Mouse (Mus musculus): ENCODE data around the gene Oas1c. TPM values are rescaled to one million over a fixed set of nuclear protein-coding genes. Genes with fewer than 3 reads are reported as not detected.

Gene Oas1c
- 0.31 and 0.41 TPM in 2 replicates for polyA plus RNA-seq (2015; fragmentation: Nextera tagmentation; extraction: Ambion mirVana)

GRCm38 (mm10) chr5:120811951-120812819, at the start of gene Oas1c:
TSS of gene Oas1c (minus strand) at chr5:120812514.
- Histone ChIP-seq H3K4me3 (peak within 1 kb of the TSS; percentile 26), H3K36me3 (replicated peaks) (no peaks in the 10 kb centered on the region), H3K9me3 (no peaks in the 10 kb centered on the region), H3K4me2 (peak within 1 kb of the TSS; percentile 54), H3K27me3 (replicated peaks) (no peaks in the 10 kb centered on the region), H3K9ac (peak within 1 kb of the TSS; percentile 41), H3K4me1 (peaks cover 13% of the 10 kb centered on the region), H3K27ac (peak within 1 kb of the TSS; percentile 80)
- 9% methylated on average over 18 of the region's 18 CpGs for WGBS
- ATAC-seq (replicated peaks) = peak; percentile 86

GRCm38 (mm10) chr5:120861121-120861520, 48.8 kb upstream of the Oas1c start, which contains the start of gene Oas1h:
TSS of gene Oas1h (plus strand) at chr5:120861421.
- no peak within 1 kb of the TSS for H3K9ac ChIP-seq
- H3K4me2 ChIP-seq = no peak within 1 kb of the TSS
- no peak within 1 kb of the TSS for H3K4me3 ChIP-seq
- no peak for ATAC-seq (replicated peaks)
- H3K27me3 ChIP-seq (replicated peaks) = no peaks in the 10 kb centered on the region
- no peak within 1 kb of the TSS for H3K27ac ChIP-seq
- 49% methylated on average over 4 of the region's 4 CpGs for WGBS
- H3K36me3 ChIP-seq (replicated peaks) = no peaks in the 10 kb centered on the region
- no peaks in the 10 kb centered on the region for H3K4me1 ChIP-seq
- H3K9me3 ChIP-seq = no peaks in the 10 kb centered on the region

GRCm38 (mm10) chr5:120859241-120859640, 46.9 kb upstream of the Oas1c start:
- Histone ChIP-seq H3K9me3 (peaks cover 6% of the 10 kb centered on the region), H3K36me3 (replicated peaks) (no peaks in the 10 kb centered on the region), H3K27me3 (replicated peaks) (no peaks in the 10 kb centered on the region), H3K4me2 (no peak overlapping the region), H3K4me1 (no peaks in the 10 kb centered on the region), H3K27ac (no peak overlapping the region), H3K4me3 (no peak overlapping the region), H3K9ac (no peak overlapping the region)
- 88% methylated on average over 2 of the region's 2 CpGs for WGBS
- ATAC-seq (replicated peaks) = no peak

- WGBS = 62% methylated on average over 3 of the region's 3 CpGs
- H3K4me2 ChIP-seq = no peak overlapping the region
- no peak for ATAC-seq (replicated peaks)
Observed at GRCm38 (mm10) chr5:120849601-120850136, 37.4 kb upstream of the Oas1c start.

GRCm38 (mm10) chr5:120847067-120847466, 34.8 kb upstream of the Oas1c start, which contains the start of gene Oas1f:
TSS of gene Oas1f (plus strand) at chr5:120847367.
- Histone ChIP-seq H3K9me3 (no peaks in the 10 kb centered on the region), H3K4me1 (no peaks in the 10 kb centered on the region), H3K9ac (no peak within 1 kb of the TSS), H3K27me3 (replicated peaks) (no peaks in the 10 kb centered on the region), H3K27ac (no peak within 1 kb of the TSS), H3K4me3 (no peak within 1 kb of the TSS), H3K4me2 (no peak within 1 kb of the TSS), H3K36me3 (replicated peaks) (no peaks in the 10 kb centered on the region)
- WGBS = 80% methylated on average over 4 of the region's 4 CpGs
- no peak for ATAC-seq (replicated peaks)

More at GRCm38 (mm10) chr5:120849601-120850136, 37.4 kb upstream of the Oas1c start:
- Histone ChIP-seq H3K27me3 (replicated peaks) (no peaks in the 10 kb centered on the region), H3K27ac (no peak overlapping the region), H3K9ac (no peak overlapping the region), H3K36me3 (replicated peaks) (no peaks in the 10 kb centered on the region), H3K4me3 (no peak overlapping the region), H3K9me3 (peaks cover 9% of the 10 kb centered on the region), H3K4me1 (no peaks in the 10 kb centered on the region)

GRCm38 (mm10) chr5:120844713-120845112, 32.4 kb upstream of the Oas1c start:
- Histone ChIP-seq H3K9me3 (no peaks in the 10 kb centered on the region), H3K4me2 (no peak overlapping the region), H3K36me3 (replicated peaks) (no peaks in the 10 kb centered on the region), H3K27me3 (replicated peaks) (no peaks in the 10 kb centered on the region), H3K9ac (no peak overlapping the region), H3K4me1 (no peaks in the 10 kb centered on the region), H3K27ac (no peak overlapping the region), H3K4me3 (no peak overlapping the region)
- 75% methylated on average over 3 of the region's 3 CpGs for WGBS
- no peak for ATAC-seq (replicated peaks)

GRCm38 (mm10) chr5:120836731-120837585, 24.6 kb upstream of the Oas1c start:
- Histone ChIP-seq H3K27ac (no peak overlapping the region), H3K4me3 (no peak overlapping the region), H3K9ac (no peak overlapping the region), H3K4me1 (peaks cover 9% of the 10 kb centered on the region; the same call in 1 of the 2 replicates), H3K27me3 (replicated peaks) (no peaks in the 10 kb centered on the region), H3K4me2 (no peak overlapping the region), H3K36me3 (replicated peaks) (no peaks in the 10 kb centered on the region), H3K9me3 (no peaks in the 10 kb centered on the region)
- WGBS = 9% methylated on average over 8 of the region's 8 CpGs
- ATAC-seq (replicated peaks) = no peak

- WGBS = 9% methylated on average over 17 of the region's 17 CpGs
- Histone ChIP-seq H3K27ac (no peak overlapping the region), H3K9me3 (no peaks in the 10 kb centered on the region), H3K4me1 (peaks cover 9% of the 10 kb centered on the region; the same call in 1 of the 2 replicates), H3K27me3 (replicated peaks) (no peaks in the 10 kb centered on the region), H3K36me3 (replicated peaks) (no peaks in the 10 kb centered on the region), H3K4me2 (peak overlapping the region; percentile 32), H3K9ac (no peak overlapping the region), H3K4me3 (no peak overlapping the region)
- no peak for ATAC-seq (replicated peaks)
Observed at GRCm38 (mm10) chr5:120833335-120834280, 21.3 kb upstream of the Oas1c start.

- H3K4me3 ChIP-seq = no peak overlapping the region
- no peaks in the 10 kb centered on the region for H3K36me3 ChIP-seq (replicated peaks)
- no peak for ATAC-seq (replicated peaks)
- no peaks in the 10 kb centered on the region for H3K27me3 ChIP-seq (replicated peaks)
- H3K9me3 ChIP-seq = no peaks in the 10 kb centered on the region
- no peak overlapping the region for H3K9ac ChIP-seq
- no peak overlapping the region for H3K27ac ChIP-seq
- no peak overlapping the region for H3K4me2 ChIP-seq
- peaks cover 9% of the 10 kb centered on the region; the same call in 1 of the 2 replicates for H3K4me1 ChIP-seq
- 83% methylated on average over 4 of the region's 4 CpGs for WGBS
Observed at GRCm38 (mm10) chr5:120831031-120831430, 18.7 kb upstream of the Oas1c start.

- Histone ChIP-seq H3K4me2 (no peak overlapping the region), H3K9ac (no peak overlapping the region), H3K27me3 (replicated peaks) (no peaks in the 10 kb centered on the region), H3K4me1 (no peaks in the 10 kb centered on the region), H3K9me3 (no peaks in the 10 kb centered on the region), H3K36me3 (replicated peaks) (no peaks in the 10 kb centered on the region), H3K4me3 (no peak overlapping the region), H3K27ac (no peak overlapping the region)
- ATAC-seq (replicated peaks) = no peak
Observed at GRCm38 (mm10) chr5:120818999-120819398, 6.7 kb upstream of the Oas1c start.

GRCm38 (mm10) chr5:120815949-120816348, 3.6 kb upstream of the Oas1c start:
- no peak overlapping the region for H3K9ac ChIP-seq
- no peaks in the 10 kb centered on the region for H3K9me3 ChIP-seq
- no peaks in the 10 kb centered on the region for H3K36me3 ChIP-seq (replicated peaks)
- 68% methylated on average over 3 of the region's 3 CpGs for WGBS
- peaks cover 13% of the 10 kb centered on the region for H3K4me1 ChIP-seq
- H3K4me2 ChIP-seq = no peak overlapping the region
- ATAC-seq (replicated peaks) = no peak
- no peak overlapping the region for H3K27ac ChIP-seq
- H3K4me3 ChIP-seq = no peak overlapping the region
- no peaks in the 10 kb centered on the region for H3K27me3 ChIP-seq (replicated peaks)

All from midbrain, embryonic 15.5 days (tissue).